Mouse (Mus musculus) brain, embryonic 14.5 days (tissue): Measurements from ENCODE around the gene Rnf20. TPM values are rescaled to one million over a fixed set of nuclear protein-coding genes. Genes with fewer than 3 reads are reported as not detected.
A peak's percentile ranks its signal among the peaks of the same experiment; 100 is the strongest.

Source experiments
- DNase-seq: peaks from one replicate; pipeline ENCODE4 v3.0.0-alpha.2; 2011; ENCODE audit warnings: low read depth
- CTCF ChIP-seq: fragments of 200-500 bp; IDR thresholded peaks from 2 replicates; pipeline ENCODE4 v1.5.1; 2012; ENCODE audit warnings: inconsistent platforms, mild to moderate bottlenecking, moderate library complexity, borderline replicate concordance; ENCODE audit not compliant: insufficient read depth, insufficient read length; ENCODE audit errors: extremely low read depth
- POLR2A ChIP-seq: fragments of 200-500 bp; IDR thresholded peaks from 2 replicates; pipeline ENCODE4 v1.6.1; 2012; ENCODE audit warnings: mild to moderate bottlenecking, inconsistent platforms, borderline replicate concordance; ENCODE audit not compliant: poor library complexity, insufficient read depth, insufficient read length, severe bottlenecking; ENCODE audit errors: extremely low read depth
- polyA plus RNA-seq: library from polyadenylated mRNA; depleted of rRNA; stranded (reverse); fragments of >200 nt; gene quantifications from 2 replicates; pipeline ENCODE4 v1.2.3, GENCODE M21; 2012; rRNA removed

Rnf20 gene
- polyA plus RNA-seq, 1 experiment: 64.7 TPM

DNA sequence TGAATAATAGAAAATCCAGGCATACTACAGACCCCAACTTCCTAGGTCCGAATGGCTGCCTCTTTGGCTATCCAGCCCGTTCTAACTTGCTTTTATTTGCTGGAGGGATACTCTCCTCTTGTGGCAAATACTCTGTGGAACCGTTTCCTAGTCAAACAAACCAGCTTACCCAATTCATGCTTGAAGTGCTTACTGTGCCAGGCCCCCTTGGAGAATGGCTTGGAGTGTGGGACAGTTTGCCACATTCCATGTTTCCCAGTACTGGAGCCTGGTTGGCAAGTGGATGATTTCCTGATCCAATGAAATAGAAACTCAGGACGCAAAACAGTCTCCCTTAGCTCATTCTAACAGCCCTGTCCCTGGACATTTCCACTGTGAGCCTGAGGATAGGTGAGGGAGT, 30.4 kb downstream of the Rnf20 start:
- no peak for TF ChIP-seq CTCF
- TF ChIP-seq POLR2A: no peak
- DNase-seq: no peak

DNA sequence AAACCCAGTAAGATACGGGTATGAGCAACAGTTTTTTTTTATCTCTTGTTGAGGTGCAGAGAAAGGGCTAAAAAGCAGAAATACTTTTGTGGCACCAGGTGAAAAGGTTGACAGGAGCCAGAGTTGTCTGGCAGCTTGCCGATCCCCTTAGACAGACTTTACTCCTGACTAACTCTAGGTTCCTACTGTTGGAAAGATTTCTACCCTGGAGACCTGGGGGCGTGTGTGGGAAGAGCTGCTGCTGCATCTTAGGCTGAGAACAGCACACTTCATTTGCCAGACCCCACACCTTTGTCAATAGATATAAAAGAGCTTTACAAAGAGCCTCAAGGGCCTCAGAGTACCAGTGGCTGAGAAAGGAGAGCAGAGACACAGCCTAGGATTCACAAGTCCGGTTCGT, 33.0 kb downstream of the Rnf20 start:
- no peak for DNase-seq
- no peak for TF ChIP-seq POLR2A
- no peak for TF ChIP-seq CTCF

DNA sequence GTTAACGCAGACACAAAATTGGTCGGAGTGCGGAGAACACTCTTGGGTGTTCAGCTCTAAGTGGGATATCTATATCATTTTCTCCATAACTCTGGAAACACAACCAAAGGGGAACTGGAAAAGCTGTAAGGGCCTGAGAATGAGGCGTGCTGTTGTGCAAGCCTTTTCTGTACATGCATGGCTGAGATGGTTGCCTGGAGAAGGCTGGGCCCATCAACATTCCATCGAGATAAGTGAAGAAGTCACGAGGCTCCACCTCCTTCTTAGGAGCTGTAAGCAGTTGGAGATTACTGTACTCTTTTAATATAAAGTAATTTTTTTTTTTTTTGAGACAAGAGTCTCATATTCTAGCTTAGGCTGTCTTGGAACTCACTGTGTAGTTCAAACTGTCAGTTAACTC, 44.3 kb downstream of the Rnf20 start:
- no peak for TF ChIP-seq POLR2A
- TF ChIP-seq CTCF: no peak
- no peak for DNase-seq

DNA sequence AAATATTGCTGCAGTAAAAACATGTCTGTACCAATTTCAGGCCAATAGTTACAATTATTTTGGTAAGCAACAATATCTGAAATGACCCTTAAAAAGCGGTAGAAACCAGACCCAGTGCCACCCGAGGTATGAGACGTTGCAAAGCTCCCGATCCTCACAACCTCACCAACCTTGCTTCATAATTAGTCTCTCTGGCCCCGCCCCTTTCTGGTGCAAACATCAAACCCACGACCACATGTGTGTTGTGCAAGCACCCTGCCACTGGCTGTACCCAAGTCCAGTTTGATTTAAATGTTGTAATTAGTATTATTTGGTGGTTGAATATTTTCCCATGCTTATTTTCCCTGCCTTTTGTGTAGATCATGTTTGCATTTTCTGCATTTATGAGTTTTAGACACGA, 45.0 kb downstream of the Rnf20 start:
- no peak for DNase-seq
- no peak for TF ChIP-seq POLR2A
- TF ChIP-seq CTCF: no peak

DNA sequence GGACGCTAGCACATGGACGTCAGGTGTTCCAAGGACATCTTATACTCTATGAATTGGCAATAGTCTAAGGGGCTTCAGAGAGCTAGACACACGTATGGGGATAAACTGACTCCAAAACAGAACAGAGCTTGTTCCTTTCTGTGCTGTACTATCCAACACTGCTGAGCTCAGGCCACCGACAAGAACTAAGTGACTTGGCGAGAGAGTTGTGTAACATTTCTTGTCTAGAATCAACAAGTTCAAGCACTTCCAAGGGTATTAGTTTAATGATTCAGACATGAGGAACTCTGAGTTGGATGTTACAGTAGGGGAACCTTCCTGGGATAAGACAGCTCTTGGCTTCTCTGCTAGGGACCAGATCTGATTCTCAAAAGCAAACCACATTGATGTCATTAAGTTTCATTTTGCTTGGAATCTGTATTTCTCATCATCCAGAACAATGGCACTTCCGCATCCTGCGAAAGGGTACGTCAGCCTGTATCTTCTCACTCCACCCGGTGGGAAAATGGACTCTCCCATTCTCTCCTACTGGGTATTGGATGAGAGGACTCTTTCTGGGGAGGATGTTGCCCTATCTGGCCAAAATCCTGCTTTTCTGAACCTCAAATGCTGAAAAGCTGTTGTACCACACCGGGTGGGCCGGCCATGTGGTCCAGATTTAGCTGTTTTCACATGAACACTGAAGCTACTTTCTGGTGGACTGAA, 48.5 kb downstream of the Rnf20 start:
- TF ChIP-seq POLR2A (no peak), CTCF (no peak)
- no peak for DNase-seq

DNA sequence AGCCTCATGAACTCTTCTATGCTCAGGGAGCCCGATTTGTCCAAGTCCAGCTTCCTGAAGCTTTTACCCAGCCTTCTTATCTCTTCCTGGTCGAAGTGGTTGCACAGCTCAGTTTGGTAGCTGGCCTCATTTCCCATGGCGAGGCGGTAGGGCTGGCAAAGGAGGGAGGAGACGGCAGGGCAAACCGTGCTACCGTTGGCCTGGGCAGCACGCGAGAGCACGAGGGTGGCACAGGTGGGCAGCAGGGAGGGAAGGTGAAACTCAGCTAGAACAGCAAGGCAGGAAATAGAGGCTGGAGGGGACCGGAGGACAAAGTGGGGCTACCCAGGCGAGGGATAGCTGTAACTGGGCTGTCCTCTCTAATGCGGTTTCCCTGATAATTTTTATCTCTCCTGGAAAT, 50.0 kb downstream of the Rnf20 start, which contains the start of gene Ppp3r2:
TSS of gene Ppp3r2 (minus strand) at position 213 of the 400 bp plus-strand sequence.
- TF ChIP-seq POLR2A: no peak
- no peak for DNase-seq

DNA sequence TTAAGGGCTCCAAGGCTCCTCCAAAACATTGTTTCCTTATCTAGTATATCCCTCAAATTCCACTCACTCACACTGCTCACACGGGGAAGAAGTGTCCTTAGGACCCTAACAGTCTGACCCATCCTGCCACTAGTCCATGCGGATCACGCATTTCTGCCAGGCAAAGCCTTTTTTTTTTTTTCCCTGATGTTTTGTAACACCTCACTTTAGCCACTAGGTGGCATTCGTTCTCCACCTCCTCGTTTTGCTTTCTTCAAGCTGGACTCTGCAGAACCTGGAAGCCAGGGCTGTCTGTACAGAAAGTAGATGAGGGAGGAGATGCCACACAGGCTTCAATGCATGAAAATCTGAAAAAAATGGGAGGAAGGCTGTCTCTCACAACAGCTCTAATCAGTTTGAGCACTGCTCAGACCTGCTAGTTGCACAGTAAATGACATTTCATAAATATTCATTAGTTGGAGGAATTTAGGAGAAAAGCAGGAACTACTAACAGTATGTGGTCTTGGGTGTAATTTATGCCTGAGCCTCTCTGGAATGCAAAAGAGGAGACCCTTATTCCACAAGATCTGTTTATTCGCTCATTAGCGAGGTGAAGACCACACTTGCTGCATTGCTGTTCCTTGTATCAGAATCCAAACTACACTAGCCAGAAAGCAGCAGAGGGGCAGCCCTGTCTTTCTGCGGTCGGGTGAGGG, 56.9 kb downstream of the Rnf20 start:
- TF ChIP-seq POLR2A (no peak), CTCF (peak; percentile 78)
- peak; percentile 93 for DNase-seq

DNA sequence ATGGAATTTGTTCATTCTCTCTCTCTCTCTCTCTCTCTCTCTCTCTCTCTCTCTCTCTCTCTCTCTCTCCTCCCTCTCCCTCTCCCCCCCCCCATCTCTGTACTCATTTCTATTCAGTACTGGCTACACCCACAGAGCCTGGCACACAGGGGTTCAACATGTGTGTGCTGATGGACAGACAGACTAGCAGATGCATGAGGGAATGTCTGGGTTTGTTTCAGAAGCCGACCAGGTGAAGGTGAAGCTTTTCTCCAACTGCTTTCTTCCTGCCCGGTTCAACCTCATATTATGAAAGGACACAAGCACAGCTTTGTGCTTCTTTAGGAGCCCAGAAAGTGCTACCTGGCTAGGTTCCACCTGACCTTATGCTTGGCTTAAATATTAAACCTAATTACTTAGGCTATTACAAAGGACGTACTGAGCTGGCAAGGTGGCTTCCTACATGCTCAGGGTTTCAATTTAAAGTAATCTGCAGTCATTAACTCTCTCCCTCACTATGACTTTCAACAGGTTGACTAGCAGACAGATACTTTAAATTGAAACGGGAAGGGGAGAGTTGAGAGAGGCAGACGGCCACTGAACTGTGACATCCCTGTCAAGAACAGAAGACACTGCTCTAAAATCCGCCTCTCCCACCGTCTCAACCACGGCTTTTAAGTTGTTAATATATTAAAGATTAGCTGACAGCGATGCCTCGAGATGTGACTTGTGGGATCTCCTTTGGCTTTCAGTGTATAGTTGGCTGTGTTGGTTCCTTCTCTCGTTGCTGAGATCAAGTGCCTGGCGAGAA, 59.8 kb downstream of the Rnf20 start:
- DNase-seq: peak; percentile 12
- TF ChIP-seq POLR2A (no peak), CTCF (no peak)

Other genes starting within 250 kb of the Rnf20 start
- gene Acnat2, start 223.9 kb upstream of the Rnf20 start, polyA plus RNA-seq: not detected in 2 replicates
- 0.23 TPM in 1 of 2 replicates, not detected in the other for gene Acnat1, start 158.1 kb upstream of the Rnf20 start, polyA plus RNA-seq
- 0.08 and 0.12 TPM in 2 replicates for gene Baat, start 125.4 kb upstream of the Rnf20 start, polyA plus RNA-seq
- 17.6 and 24.3 TPM in 2 replicates for gene Mrpl50, start 110.9 kb upstream of the Rnf20 start, polyA plus RNA-seq
- 5.8 and 7.2 TPM in 2 replicates for gene Zfp189, start 110.8 kb upstream of the Rnf20 start, polyA plus RNA-seq
- 0.81 and 1.1 TPM in 2 replicates for gene Aldob, start 82.5 kb upstream of the Rnf20 start, polyA plus RNA-seq
- 51.0 and 61.6 TPM in 2 replicates for gene Tmem246, start 34.1 kb upstream of the Rnf20 start, polyA plus RNA-seq
- 0.09 and 0.38 TPM in 2 replicates for gene Ppp3r2, start 50.0 kb downstream of the Rnf20 start, polyA plus RNA-seq
- 7.7 and 18.1 TPM in 2 replicates for gene Grin3a, start 213.7 kb downstream of the Rnf20 start, polyA plus RNA-seq